Mouse (Mus musculus) brown adipose tissue, adult 24 weeks (tissue): Measurements from ENCODE around the gene Gm9747. TPM values are rescaled to one million over a fixed set of nuclear protein-coding genes. Genes with fewer than 3 reads are reported as not detected.

ENCODE experiments used
- H3K27ac ChIP-seq: fragments of 200-500 bp; replicated peaks from 2 replicates; pipeline ENCODE4 v1.5.1; 2012; ENCODE audit warnings: low read depth, mild to moderate bottlenecking, low read length
- H3K4me1 ChIP-seq: fragments of 200-500 bp; 2 replicates; pipeline ENCODE4 v1.6.1; 2012; ENCODE audit warnings: low read length, mixed read lengths; ENCODE audit not compliant: control insufficient read depth, insufficient read depth, insufficient read length
- H3K4me3 ChIP-seq: fragments of 200-500 bp; 2 replicates; pipeline ENCODE4 v1.5.1; 2012; ENCODE audit warnings: low read depth, mild to moderate bottlenecking, low read length, moderate library complexity; ENCODE audit not compliant: insufficient read depth
- polyA plus RNA-seq: library from polyadenylated mRNA; stranded (reverse); fragments of >200 nt; gene quantifications from 2 replicates; pipeline ENCODE4 v1.2.4, GENCODE M21; 2012; ENCODE audit not compliant: missing spikeins, insufficient read depth, insufficient read length

The Gm9747 gene
- polyA plus RNA-seq, 1 experiment: not detected

DNA sequence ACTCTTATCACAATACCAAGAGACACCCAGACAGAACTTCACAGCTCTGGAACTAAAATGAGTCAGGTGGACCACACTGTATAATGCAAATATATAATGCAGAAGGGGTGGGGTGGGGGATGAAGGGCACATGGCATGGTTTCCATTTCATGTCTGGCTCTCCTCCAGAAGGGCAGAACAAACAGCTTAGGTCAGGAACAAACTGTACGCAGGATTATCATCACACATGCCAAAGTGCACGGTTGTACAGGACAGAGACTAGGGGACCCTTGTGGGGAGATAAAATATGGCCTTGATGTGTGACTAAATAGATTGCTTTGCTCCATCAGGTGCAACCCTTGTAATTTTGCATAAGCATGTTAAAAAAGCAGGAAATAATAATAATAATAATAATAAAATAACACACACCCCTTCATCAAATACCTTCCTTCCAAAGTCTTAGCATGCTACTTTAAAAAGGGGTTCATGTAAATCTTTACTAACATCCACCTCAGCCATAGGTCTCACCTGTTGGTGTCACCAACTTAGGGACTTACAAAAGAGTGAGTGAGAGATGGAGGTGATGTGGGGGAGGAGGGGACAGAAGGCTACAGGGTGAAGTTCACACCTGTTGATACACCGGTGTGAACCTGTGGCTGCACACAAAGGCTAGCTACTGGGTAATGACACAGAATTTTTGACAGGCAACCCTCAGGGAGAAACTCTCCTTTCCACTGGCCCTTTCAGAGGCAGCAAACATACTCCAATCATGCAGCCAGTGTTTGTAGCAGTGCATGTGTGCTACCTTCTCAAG is 6.7 kb downstream of the Gm9747 start:
- H3K4me1 ChIP-seq: peaks cover 7% of the 10 kb centered on the region; the same call in 1 of the 2 replicates
- no peak overlapping the region for H3K27ac ChIP-seq
- H3K4me3 ChIP-seq: no peak overlapping the region

- Histone ChIP-seq H3K27ac (0 out of 2 replicates have a peak overlapping the region, but pooled peaks have one; percentile 7), H3K4me3 (no peak overlapping the region), H3K4me1 (peaks cover 9% of the 10 kb centered on the region; the same call in 1 of the 2 replicates)
Measured at GRCm38 (mm10) chr1:82243260-82243825, 10.4 kb downstream of the Gm9747 start.

DNA sequence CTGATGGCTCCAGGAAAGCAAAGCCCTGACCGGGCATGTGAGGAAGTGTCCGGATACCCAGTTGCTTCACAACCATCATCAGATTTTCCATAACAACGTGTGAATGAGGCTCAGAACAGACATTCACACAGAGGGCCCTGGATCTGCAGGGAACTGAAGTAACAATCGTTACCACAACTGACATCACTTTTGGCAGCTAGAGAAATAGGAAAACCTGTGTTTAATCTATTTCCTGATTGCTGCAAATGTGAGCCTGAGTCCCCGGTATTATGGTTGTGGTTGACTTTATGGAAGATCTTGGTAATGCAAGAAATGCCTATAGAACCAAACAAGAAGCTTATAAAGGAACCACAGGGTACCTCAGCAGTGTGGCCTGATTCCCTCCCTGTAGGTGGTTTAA is 12.1 kb downstream of the Gm9747 start:
- H3K4me3 ChIP-seq: no peak overlapping the region
- H3K27ac ChIP-seq: no peak overlapping the region
- H3K4me1 ChIP-seq: peaks cover 9% of the 10 kb centered on the region; the same call in 1 of the 2 replicates

- no peak overlapping the region for H3K27ac ChIP-seq
- no peak overlapping the region for H3K4me3 ChIP-seq
- 0 out of 2 replicates have a peak, but pooled peaks cover 2% of the 10 kb centered on the region for H3K4me1 ChIP-seq
Measured at GRCm38 (mm10) chr1:82247221-82247951, 14.5 kb downstream of the Gm9747 start.

DNA sequence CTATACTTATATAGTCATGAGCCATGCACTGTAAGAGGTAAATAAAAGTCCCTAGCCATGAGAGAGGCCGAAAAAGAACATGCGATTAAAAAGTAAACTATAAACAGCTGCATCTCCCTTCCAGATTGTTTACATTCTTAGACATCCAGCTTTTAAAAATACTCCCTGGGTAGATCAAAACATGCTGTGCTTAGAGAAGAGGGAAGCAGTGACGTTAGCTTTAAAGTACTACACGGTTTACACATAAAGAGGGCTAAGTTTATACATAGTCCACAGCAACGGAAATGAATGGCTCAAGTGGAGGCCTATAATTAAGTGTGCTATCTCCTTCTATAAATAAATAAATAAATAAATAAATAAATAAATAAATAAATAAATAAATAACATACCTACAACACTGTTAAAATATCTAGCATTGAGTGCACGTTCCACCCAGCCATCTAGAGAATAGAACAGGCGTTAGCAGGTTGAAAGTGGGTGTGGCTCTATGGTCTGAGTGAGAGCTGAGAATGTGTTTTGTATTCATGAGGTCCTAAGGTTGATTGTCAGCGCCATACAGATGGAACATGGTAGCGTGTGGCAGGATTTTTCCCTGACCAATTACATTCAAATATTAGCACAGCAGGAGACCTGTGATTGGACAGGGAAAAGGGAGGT is 21.0 kb downstream of the Gm9747 start:
- Histone ChIP-seq H3K4me3 (no peak overlapping the region), H3K4me1 (no peaks in the 10 kb centered on the region), H3K27ac (no peak overlapping the region)

- H3K4me1 ChIP-seq: no peaks in the 10 kb centered on the region
- no peak overlapping the region for H3K27ac ChIP-seq
- no peak overlapping the region for H3K4me3 ChIP-seq
Measured at GRCm38 (mm10) chr1:82257457-82257856, 24.5 kb downstream of the Gm9747 start.

DNA sequence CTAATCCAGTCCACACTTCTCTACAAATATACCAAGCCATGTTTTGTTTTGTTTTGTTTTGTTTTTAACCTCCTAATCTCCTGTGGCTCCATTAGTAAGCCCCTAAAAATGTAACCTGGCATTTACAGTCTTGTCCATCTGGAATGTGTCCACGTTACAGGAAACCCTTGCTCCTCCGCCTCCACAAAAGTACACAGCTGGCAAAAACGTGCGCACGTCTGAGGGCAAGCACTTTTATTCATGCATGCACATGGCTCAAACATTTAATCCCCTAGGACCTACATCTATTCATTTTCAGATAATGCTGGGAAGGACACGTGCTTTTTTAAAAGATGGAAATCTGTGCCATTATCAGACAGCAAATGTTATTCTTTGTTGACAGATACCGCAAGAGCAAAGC is 25.4 kb downstream of the Gm9747 start:
- no peak overlapping the region for H3K27ac ChIP-seq
- no peak overlapping the region for H3K4me3 ChIP-seq
- no peaks in the 10 kb centered on the region for H3K4me1 ChIP-seq

- 0 out of 2 replicates have a peak overlapping the region, but pooled peaks have one; percentile 1 for H3K27ac ChIP-seq
- H3K4me1 ChIP-seq: no peaks in the 10 kb centered on the region
- H3K4me3 ChIP-seq: no peak overlapping the region
Measured at GRCm38 (mm10) chr1:82260055-82260454, 27.1 kb downstream of the Gm9747 start.

- Histone ChIP-seq H3K27ac (no peak overlapping the region), H3K4me3 (no peak overlapping the region), H3K4me1 (no peaks in the 10 kb centered on the region)
Measured at GRCm38 (mm10) chr1:82261053-82261618, 28.2 kb downstream of the Gm9747 start.

GRCm38 (mm10) chr1:82261638-82262037 is 28.7 kb downstream of the Gm9747 start:
- no peak overlapping the region for H3K4me3 ChIP-seq
- H3K4me1 ChIP-seq: no peaks in the 10 kb centered on the region
- H3K27ac ChIP-seq: no peak overlapping the region

DNA sequence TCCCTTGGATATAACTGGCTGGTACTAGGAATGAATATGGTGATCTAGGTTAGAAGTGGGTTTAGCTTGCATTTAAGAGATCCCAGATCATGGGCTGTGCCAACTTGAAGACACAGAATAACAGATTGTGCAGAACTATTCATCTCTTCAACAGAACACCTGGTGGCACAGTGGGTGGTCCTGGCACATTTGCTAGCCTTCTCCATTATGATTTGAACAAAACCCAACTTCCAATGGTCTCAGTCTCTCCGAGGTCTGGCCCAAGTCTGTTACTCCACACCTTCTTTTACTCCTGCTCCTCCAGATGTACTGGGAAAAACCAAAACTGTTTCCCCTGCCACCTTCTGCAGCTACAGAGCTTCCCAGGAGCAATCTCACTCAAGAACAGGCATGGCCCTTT is 29.4 kb downstream of the Gm9747 start:
- no peak overlapping the region for H3K4me3 ChIP-seq
- H3K27ac ChIP-seq: no peak overlapping the region
- no peaks in the 10 kb centered on the region for H3K4me1 ChIP-seq

GRCm38 (mm10) chr1:82267547-82267946 is 34.6 kb downstream of the Gm9747 start:
- no peaks in the 10 kb centered on the region for H3K4me1 ChIP-seq
- no peak overlapping the region for H3K27ac ChIP-seq
- H3K4me3 ChIP-seq: no peak overlapping the region

- no peak overlapping the region for H3K27ac ChIP-seq
- H3K4me3 ChIP-seq: no peak overlapping the region
- no peaks in the 10 kb centered on the region for H3K4me1 ChIP-seq
Measured at GRCm38 (mm10) chr1:82272231-82272630, 39.3 kb downstream of the Gm9747 start.

DNA sequence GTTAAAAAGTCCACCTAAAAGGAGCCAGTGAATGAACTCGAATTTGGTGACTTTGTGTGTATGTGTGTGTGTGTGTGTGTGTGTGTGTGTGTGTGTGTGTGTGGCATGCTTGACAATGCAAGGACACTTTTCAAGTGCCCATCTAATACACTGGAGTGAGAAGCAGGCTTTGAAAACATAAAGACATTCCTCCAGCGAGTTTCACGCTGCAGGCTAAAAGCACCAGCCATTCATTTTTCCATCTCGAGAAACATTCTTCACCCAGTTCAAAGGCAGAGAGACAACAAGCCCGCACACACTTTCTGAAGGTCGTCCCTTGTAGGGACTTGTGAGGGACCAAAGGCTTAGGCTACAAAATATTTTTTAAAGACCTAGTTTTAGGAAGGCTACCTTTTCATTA is 40.6 kb downstream of the Gm9747 start:
- Histone ChIP-seq H3K4me3 (no peak overlapping the region), H3K27ac (no peak overlapping the region), H3K4me1 (no peaks in the 10 kb centered on the region)

- H3K4me3 ChIP-seq: no peak overlapping the region
- no peak overlapping the region for H3K27ac ChIP-seq
- H3K4me1 ChIP-seq: no peaks in the 10 kb centered on the region
Measured at GRCm38 (mm10) chr1:82274361-82274760, 41.4 kb downstream of the Gm9747 start.
